Mouse (Mus musculus): ENCODE measurements at regions not wholly inside any gene's neighbourhood (a gene's known extent, or its start where the extent isn't known, plus 50 kb on each side); places are given as distances from the start of the nearest gene placed in this dataset.

GRCm38 (mm10) chr12:54316066-54316567 is 112.5 kb upstream of the Egln3 start:
- TF ChIP-seq CTCF (conservative IDR thresholded peaks at IDR 0.05; ENCODE audit: low read length) (no peak), NANOG (IDR thresholded peaks at IDR 0.05; ENCODE audit: borderline replicate concordance, low read length) (no peak)

Data from E14TG2a.4 (cell line).